Mouse (Mus musculus) MEL-GATA-1-ER (cell line): ENCODE results near the gene Tuba1b.
"Not testable (repeated sequence)": the region's sequence is repeated elsewhere in the genome, so short reads cannot be mapped to it uniquely, and the experiment has no call there.

ENCODE experiments used
- DNase-seq: peaks from one replicate; pipeline ENCODE4 v3.0.0-alpha.2; 2012; ENCODE audit warnings: low read depth; ENCODE audit errors: extremely low read depth

The Tuba1b gene

DNA sequence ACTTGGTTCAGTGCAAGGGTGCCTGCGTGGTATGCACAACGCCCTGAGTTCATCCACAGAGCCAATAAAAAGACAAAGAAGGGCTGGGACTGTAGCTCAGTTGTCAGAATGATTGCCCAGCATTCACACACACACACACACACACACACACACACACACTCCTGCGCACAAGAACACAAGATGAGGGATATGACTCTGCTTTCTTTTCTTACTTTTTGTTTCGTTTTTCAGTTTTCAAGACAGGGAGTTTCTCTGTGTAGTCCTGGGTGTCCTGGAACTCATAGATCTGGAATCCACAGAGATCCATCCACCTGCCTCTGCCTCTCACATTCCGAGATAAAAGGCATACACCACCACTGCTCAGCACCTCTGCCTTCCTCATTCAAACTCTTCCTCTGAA is 6.8 kb downstream of the Tuba1b start:
- no peak for DNase-seq

DNA sequence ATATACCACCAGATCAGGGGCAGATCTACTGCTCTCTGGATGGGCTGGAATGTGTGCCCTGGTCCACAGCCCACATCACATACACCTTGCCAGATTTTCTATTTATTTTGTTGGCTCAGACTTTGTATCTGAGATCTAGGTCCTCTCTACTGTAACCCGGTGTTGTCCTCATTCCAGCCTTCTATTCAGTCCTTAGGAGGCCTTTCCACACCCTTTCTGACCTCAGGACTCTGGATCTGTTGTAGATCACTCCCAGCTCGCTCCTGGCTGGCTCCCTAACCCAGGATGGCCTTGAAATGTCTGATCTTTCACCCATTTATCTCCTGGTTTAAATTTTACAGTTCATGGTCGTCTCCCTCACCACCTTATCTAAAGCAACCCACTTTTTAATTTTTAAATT is 9.7 kb downstream of the Tuba1b start:
- DNase-seq = no peak

DNA sequence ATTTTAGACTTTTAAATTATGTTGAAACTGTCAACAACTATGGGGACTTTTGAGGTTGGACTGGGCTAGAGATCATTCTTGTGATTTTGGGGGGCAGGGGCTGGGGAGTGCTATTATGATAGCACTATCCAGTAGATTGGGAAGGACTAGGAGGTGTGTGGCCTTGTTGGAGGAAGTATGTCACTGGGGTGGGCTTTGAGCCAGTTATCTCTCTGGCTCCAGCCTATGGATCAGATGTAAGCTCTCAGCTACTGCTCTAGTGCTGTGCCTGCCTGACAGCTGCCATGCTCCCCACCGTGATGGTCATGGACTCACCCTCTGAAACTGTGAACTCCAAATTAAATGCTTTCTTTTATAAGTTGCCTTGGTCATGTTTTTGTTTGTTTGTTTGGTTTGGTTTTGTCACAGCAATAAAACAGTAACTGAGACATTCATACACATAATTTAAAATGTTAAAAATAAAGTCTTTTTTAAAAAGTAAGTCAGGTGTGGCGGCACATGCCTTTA is 11.3 kb downstream of the Tuba1b start:
- DNase-seq = peak; percentile 56

DNA sequence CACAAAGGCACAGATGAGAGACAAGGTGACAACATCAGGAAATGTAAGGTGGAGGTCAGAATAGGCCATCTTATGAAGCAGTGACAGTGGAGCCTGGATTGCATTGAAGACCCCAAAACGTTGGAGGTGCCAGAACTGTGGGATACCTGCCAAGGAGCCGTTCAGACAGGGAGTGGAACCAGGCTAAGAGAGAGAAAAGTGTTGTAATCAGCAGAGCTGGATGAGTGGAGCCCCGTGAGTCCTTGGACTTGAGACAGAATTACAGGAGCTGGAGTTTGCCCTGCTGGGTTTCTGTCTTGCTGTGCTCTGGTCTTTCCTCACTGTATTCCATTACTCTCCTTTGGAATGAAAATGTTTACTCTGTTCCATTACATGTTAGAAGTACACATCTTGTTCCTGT is 11.8 kb downstream of the Tuba1b start:
- DNase-seq = no peak

DNA sequence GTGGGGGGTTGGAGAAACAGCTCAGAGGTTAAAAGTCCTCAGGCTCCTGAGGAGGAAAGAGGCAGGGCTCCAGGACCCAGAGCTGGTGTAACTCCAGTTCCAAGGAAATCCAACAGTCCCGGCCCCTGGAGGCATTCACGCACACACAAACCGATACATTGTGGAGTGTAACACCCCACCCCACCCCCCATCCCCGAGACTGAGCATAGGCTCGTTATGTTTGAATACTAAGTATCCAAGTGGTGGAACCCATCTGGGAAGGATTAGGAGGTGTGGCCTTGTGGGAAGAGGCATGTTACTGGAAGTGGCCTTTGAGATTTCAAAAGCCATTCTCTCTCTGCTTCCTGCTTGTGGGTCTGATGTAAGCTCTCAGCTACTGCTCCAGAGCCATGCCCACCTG is 12.9 kb downstream of the Tuba1b start:
- no peak for DNase-seq

DNA sequence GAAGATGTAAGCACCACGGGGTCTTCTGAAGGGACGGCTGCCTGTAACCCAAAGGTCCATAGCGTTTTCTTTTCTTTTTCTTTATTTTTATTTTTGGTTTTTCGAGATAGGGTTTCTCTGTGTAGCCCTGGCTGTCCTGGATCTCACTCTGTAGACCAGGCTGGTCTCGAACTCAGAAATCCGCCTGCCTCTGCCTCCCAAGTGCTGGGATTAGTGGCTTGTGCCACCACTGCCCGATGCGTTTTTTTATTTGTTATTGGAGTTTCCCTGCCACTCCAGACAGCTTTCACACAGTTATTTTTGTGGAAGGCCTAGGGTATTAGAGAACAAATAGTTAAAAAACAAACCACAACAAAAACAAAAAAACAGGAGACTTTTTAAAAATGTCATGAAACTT is 15.9 kb downstream of the Tuba1b start:
- not testable (repeated sequence) for DNase-seq

DNA sequence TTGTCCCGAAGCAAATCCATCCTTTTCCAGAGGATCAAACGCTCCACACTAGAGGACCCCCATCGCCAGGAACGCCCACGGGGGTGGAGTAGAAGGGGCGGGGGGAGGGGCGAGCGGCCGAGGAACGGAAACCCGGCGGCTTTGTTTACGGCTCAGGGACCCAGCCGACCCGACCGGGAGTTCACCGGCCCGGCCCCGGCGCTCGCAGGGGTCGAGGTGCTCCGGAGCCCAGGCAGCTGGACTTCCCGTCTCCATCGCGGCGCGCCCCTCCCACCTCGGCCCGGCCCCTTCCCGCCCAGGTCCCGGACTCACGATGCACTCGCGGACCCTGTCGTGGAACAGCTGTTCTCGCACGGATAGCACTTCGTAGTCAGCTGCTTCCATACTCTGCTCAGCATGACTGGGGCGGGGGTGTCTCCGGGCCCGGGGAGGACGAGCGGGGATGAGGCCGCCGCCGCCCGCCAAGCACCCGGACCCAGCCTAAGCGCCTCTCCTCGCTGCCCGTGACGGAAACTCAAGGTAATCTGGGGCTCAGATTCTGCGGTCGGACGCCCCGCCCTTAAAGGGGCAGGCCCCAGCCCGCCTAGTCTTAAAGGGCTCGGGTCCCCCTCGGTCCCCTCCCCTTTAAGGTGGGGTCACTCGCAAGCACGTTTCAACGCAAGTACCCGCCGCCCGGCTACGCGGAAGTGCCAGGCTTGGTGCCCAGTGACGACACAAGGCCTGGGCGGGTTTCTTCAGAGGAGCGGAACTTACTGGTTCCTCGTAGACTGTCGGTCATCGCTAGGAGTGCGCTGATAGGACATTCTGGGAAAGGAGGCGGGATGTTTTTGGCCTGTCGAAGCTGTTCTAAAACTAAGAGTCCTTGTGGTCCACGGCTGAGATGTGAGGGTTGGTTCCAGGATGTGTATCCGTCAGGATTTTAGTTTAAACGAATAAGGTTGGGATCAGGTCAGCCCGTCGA is 16.5 kb downstream of the Tuba1b start, which contains the start of gene Lmbr1l:
Gene Lmbr1l, minus strand, starts transcription at position 694 of the 961 bp plus-strand sequence.
- DNase-seq = peak; percentile 100

DNA sequence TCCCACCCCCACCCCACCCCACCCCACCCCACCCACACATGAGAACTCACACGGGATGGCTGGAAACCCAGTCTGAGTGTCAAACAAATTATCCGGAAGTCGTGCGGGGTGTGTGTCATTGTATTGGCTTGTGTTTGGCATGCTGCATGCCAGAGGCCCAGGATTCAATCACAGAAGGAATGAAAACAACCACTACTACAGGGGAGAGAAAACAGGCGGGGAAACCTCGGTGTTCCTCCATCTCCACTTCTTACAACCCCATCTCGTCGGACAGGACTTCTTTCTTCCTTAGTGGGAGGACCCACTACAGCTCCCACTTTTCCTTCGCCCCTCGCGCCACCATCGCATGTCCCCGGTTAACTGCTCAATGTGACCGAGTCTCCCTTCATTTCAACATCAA is 17.3 kb downstream of the Tuba1b start:
- no peak for DNase-seq

DNA sequence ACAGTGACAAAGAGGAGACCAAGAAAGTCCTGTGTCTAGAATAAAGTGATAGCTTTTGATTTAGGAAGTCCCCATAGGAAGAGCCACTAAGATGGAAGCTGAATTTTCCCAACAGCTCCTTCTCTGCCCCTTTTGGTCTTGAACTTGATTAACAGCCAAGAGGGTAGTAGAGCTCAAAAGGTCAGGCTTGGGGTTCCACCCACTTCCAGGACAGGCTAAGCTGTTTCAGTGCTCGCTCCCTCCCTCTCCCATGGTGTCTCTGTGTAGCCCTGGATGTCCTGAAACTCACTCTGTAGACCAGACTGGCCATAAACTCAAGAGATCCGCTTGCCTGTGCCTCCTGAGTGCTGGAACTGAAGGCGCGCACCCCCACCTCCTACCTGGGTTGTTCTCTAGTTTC is 18.3 kb downstream of the Tuba1b start:
- DNase-seq = no peak

DNA sequence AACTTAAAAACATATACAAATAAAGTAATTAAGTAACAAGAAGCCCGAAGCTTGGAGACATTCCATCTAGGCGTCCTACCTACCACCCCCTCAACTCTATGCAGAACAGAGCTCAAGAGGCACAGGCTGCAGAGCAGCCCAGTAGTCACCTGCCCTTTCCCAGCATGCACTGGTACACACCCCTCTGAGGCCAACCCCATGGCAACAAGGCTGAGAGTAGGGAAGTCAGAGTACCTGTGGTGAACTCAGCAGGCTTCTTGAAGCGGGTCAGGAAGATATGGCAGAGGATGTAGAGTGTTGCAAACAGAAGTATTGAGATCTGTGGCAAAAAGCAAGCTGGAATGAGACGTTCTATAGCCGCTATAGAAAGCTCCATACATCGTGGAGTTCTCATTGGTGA is 19.5 kb downstream of the Tuba1b start:
- DNase-seq = no peak

DNA sequence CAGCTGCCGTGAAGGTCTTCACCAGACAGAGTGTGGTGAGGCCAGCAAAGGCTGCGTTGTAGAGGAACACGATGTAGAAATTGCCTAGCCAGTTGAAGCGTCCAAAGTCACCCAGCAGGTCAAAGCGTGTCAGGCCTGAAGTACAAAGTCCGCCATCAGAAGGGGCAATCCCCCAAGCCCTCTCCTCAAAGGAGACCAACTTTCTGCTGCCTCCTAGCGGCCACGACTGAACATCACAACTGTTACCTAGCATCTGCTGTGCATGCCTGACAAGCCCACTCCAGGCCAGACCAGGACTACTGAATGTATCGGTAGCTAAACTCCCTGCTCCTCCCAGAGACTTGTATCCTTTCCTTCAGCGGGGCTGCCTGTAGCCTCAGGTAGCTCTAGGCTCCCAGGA is 29.7 kb downstream of the Tuba1b start:
- DNase-seq = no peak

DNA sequence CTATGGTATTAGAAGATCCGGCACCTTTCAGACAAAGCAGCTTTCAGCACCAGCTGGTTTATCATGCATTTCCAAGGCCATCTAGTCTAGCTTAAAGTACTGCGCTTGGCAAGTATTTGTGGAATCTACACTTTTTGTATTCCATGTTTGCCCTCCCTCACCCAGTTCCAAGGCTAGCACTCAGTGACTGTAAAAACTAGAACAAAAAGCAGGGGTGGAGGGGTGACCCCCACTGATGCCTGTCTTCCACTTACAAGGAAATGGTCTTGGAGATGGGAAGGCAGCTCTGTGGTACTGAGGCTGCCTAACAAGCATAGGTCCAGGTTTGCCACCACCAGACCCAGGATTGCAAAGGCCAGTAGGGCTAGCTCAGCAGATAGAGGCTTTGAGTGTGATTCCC is 31.8 kb downstream of the Tuba1b start:
- DNase-seq = no peak

DNA sequence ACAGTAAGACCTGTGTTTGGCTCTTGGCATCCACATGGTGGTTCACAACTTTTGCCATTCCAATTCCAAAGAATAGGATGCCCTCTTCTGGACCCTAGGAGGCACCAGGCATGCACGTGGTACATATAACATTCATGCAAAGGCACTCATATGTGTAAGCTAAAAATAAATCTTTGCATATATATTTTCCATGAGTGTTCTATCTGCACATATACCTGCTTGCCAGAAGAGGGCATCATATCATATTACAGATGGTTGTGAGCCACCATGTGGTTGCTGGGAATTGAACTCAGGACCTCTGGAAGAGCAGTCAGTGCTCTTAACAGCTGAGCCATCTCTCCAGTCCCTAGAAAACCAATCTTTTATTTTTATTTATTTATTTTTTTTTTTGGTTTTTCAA is 32.8 kb downstream of the Tuba1b start:
- DNase-seq = no peak

DNA sequence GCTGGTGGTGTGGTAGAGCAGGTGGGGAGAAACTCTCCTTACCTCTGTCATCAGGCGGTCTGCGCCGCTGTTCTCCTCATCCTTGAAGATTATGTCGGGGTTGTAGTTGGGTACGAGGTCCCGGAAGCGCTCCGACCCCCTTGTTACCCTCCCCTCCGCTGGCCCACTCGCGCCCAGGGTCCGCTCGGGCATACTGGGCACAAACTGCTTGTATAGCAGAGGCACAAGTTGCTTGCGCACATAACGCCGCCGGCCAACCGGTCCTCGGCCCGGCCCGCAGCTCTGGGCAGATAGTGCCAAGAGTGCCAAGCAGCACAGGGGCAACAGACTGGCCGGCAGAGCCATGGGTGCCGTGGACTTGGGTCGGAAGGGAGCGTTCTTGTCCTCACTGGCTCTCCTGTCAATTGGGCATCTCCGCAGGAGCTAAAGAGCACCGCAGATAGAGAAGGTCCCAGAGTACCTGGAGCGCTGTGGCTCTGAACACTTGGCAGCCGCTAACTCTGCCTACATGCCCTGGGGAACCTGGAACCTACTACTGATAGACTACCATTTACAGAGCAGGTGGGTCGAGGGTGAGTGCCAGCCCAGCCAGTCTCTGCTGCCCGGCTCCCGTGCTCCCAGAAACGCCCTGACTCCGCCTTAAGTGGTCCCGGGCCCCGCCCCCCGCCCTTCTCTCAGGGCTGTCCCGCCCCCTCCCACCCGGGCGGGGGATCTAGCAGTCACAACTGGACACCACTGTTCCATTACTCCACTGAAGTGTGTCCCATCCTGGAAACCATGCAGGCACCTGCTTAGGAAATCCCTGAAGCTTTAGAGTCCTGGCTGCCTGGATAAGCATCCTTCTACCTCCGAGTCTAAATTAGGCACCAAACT is 36.2 kb downstream of the Tuba1b start, which contains the start of gene Dhh:
Gene Dhh, minus strand, starts transcription at position 613 of the 873 bp plus-strand sequence.
- no peak for DNase-seq

DNA sequence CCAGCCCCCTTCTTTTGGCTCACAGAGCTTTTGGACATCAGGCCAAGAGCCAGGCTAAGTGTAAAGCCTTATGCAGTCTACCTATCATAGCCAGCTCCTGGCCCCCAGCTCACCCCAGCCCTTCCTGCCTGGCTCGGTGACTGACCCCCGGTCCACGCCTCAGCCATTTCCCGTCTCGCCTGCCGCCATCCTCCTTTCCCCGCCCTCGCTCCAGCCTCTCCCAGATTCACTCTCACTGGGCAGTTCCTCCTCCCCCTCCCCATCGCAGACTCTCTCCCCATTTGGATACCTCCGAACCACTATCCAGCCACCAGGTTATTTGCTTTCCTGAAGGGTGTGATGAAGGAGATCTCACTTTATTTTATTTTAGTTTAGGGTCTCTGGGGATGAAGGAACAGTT is 36.9 kb downstream of the Tuba1b start:
- DNase-seq = no peak

DNA sequence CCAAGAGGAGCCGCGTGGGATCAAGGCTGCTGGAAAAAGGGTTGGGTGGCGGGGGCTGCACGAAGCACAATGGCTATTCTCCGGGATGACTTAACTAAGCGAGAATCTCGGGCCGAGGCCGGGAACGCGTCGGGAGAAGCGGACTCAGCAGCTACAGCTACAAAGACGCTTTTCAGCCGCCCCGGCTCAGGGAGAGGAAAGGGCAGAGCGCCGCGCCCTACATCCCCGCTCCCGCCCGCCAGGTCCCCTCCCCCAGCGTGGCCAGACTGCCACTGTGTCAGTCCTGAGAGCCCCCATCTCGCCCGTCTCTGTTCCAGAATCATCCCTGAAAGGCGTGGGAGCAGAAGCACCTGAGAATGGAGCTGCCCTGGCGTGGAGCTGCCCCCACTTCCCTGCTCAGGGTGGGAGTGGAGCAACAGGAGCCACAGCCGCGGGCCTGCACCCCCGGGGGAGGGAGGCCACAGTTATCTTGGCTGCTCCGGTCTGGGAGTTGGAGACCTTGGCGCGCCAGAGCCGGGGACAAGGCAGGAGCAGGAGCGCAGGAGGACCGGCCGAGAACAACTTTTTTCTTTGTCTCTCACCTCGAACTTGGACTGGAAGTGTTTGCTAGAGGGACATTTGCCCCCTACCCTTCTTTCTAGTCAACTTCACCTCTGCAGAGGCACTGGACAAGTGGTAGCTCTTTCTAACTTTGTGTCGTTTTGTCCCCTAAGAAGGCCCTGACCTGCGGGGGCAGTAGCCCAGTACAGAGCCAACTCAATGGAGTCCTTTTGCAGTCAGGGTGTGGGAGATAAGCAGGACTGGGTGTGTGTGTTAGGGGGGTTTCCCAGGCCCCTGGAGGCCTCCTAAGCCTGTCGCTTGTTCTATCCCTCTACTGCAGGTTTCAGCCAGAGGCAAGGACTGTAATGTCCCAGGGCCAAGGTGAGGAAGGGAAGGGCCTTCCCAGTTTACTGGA is 38.5 kb downstream of the Tuba1b start:
- no peak for DNase-seq

DNA sequence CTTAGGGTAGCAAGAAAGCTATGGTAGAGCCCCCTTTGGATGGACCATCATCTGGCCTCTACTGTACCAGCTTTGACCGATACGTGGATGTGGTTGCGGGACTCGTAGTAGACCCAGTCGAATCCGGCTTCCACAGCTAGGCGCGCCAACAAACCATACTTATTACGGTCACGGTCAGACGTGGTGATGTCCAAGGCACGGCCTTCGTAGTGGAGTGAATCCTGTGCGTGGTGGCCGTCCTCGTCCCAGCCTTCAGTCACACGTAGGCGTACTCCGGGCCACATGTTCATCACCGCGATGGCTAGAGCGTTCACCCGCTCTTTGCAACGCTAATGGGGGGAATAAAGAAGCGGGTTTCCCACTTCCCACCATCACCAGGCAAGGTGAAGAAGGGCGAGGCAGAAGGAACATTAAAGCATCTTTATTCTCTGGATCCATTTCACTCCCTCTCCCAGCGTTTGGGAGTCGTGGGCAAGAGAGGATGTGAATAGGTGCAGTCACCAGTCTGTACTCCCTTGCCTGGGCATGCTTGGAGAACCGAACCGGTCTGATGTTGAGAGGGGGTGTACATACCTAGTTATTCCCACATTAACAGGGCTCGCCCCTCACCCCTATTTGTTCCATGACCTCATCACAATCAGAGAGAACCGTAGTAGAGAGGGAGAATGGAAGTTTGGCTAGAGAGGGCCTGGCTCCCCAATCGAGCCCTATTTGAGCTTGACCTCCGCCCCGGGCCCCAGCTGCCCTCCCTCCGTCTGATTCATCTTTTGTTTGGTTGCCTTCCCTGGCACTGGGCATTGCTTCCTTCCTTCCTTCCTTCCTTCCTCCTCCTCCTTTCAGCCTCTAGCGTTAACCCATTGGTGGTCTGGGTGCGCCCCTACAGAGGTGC is 39.4 kb downstream of the Tuba1b start:
- DNase-seq = no peak

DNA sequence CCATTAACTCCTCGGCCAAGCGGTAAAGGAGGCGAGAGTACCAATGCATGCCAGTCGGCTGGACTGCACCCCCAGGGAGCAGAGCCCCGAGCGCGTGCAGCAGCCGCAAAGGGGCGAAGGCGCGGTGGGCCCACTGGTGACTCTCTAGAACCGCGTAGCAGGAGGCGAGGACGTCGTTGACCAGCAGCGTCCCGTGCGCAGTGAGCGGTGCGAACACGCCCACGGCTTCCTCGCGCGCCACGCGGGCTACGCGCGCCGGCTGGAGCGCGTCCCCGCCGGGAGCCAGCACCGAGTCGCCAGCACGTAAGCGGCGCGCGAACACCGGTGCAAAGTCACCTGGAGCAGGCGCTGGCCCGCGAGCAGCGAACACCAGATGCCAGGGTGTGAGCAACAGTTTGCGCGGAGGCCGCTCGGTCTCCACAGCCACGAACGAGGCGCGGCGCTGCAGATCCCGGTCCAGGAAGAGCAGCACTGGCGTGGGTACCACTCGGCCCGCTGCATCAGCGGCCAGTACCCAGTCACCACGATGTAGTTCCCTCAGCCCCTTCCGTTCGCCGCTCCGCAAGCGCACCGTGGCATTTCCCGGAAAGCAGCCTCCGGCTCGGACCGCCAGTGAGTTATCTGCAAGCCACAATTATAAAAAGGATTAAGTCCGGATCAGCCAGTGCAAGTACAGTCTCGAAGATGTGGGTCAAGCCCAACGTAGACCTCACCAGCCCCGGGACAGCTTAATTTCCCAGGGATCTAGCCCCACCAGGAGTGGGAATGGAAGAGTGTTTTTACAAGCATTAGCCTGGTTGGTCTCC is 40.2 kb downstream of the Tuba1b start, which contains the start of gene Rhebl1:
Gene Rhebl1, minus strand, starts transcription at position 601 of the 806 bp plus-strand sequence.
- no peak for DNase-seq

DNA sequence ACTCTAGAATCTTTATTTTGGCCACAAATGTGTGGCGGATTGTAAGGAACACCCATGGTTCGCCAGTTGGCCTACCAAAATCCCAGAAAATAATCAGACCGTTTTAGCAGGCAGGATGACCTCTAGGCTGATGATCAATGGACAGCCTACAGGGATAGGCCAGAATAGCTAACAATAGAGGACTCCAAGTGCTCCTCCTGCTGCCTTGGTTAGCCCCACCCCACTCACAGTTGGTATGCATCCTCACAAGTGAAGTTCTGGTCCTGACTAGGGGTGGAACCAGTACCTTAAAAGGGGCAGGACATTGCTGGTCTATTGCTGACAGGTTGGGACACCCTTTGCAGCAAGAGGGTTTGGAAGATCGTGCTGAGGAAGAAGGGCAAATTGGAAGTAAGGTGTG is 41.3 kb downstream of the Tuba1b start:
- no peak for DNase-seq
